Comparison of ENCODE assay signal across 16 mouse cellular contexts in the genomic region with DNA sequence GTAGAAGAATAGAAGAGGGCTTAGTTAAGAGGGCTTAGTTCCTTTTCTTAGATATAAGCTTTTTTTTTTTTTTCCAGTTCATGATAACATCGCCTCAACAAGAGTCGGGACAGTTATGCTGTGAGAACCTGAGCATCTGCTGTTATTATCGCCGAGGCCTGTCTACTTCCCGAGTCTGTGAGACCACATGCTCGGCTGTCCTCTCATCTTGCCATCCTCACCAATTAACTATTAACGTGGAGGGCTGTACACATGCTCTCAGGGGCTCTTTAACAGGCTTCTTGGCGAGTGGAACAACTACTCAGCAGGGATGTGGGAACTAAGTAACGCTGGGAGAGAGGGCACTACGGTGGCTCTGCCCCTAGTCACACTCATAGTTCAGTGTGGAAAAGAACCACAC.
A peak's percentile ranks its signal among the peaks of the same experiment; 100 is the strongest.
DNase-seq lines count a peak whose midpoint lies in the region; ATAC-seq lines count a peak whose summit lies in the region.
"Had no signal": no experiment of that assay in that cellular context is flagged by ENCODE, and none has a peak within 500 bp of the region (broad histone marks: within the 10 kb centered on the region; RNA-seq: fewer than 3 reads in every experiment).

No protein-coding gene starts in this region.

- DNase-seq in kidney, postnatal 14 days = peak; percentile 9
- no peak for DNase-seq in kidney, adult 8-10 months
- DNase-seq in Muller cell, postnatal 12 days (ENCODE audit: inconsistent ontology term) = peak; percentile 55
- DNase-seq in cerebellum, adult 8-10 months = peak; percentile 48
- DNase-seq in right cerebral cortex, adult 18-20 months = no peak
- no peak for DNase-seq in gastrocnemius, postnatal 14 days
- DNase-seq: adrenal gland, adult 8-10 months; gastrocnemius, adult 2 months; liver, postnatal 0 days; thymus, postnatal 25 days had no signal

- no peaks in the 10 kb centered on the region for H3K36me3 ChIP-seq in forebrain, embryonic 16.5 days (ENCODE audit: control insufficient read depth, insufficient read depth)
- H3K36me3 ChIP-seq: heart, embryonic 13.5 days; limb, embryonic 12.5 days; neural tube, embryonic 12.5 days had no signal

- no peak overlapping the region for H3K9ac ChIP-seq in forebrain, embryonic 16.5 days (replicated peaks; ENCODE audit: low read depth, low read length)
- H3K9ac ChIP-seq: heart, embryonic 13.5 days; limb, embryonic 12.5 days; liver, postnatal 0 days; neural tube, embryonic 12.5 days had no signal

- peak; percentile 53 for ATAC-seq in forebrain, embryonic 16.5 days
- ATAC-seq in monocyte, adult 5-6 weeks (replicated peaks; ENCODE audit: insufficient number of reproducible peaks, low FRiP score, low TSS enrichment, poor library complexity, severe bottlenecking) = no peak
- ATAC-seq: liver, postnatal 0 days had no signal

- no peaks in the 10 kb centered on the region for H3K27me3 ChIP-seq in forebrain, embryonic 16.5 days (replicated peaks; ENCODE audit: control insufficient read depth, insufficient read depth, low read length)
- H3K27me3 ChIP-seq: heart, embryonic 13.5 days; limb, embryonic 12.5 days; neural tube, embryonic 12.5 days had no signal

- peak overlapping the region; percentile 25 for H3K4me2 ChIP-seq in forebrain, embryonic 16.5 days (ENCODE audit: low read length)
- H3K4me2 ChIP-seq: heart, embryonic 13.5 days; limb, embryonic 12.5 days; neural tube, embryonic 12.5 days had no signal

- peaks cover 9% of the 10 kb centered on the region for H3K4me1 ChIP-seq in forebrain, embryonic 16.5 days (replicated peaks; ENCODE audit: control insufficient read depth, insufficient read depth, low read length)
- H3K4me1 ChIP-seq: heart, embryonic 13.5 days; limb, embryonic 12.5 days; neural tube, embryonic 12.5 days had no signal

- H3K4me3 ChIP-seq in forebrain, embryonic 16.5 days (replicated peaks; ENCODE audit: low read length) = no peak overlapping the region
- H3K4me3 ChIP-seq: gastrocnemius, adult 2 months; heart, embryonic 13.5 days; limb, embryonic 12.5 days; neural tube, embryonic 12.5 days had no signal

- intact Hi-C loops in gastrocnemius, postnatal 14 days (cut with DNase I; ENCODE audit: low total_unique reads) = no loop called here

- no peaks in the 10 kb centered on the region for H3K9me3 ChIP-seq in forebrain, embryonic 16.5 days (ENCODE audit: control insufficient read depth, low read length)
- H3K9me3 ChIP-seq: heart, embryonic 13.5 days; limb, embryonic 12.5 days; neural tube, embryonic 12.5 days had no signal

- no peak overlapping the region for H3K27ac ChIP-seq in forebrain, embryonic 16.5 days (ENCODE audit: low read length)
- H3K27ac ChIP-seq: gastrocnemius, adult 2 months; heart, embryonic 13.5 days; limb, embryonic 12.5 days; macrophage; neural tube, embryonic 12.5 days had no signal

- WGBS in forebrain, embryonic 16.5 days = 16% methylated on average over 10 of the region's 10 CpGs

Comparison
In these comparisons a context has a peak if more than half of its experiments do, and no peak if none do; other contexts are left out.
1. DNase-seq: peak in kidney, postnatal 14 days (single experiment), Muller cell, postnatal 12 days (single experiment) and cerebellum, adult 8-10 months (single experiment); none in kidney, adult 8-10 months (0 of 2), right cerebral cortex, adult 18-20 months (single experiment) and gastrocnemius, postnatal 14 days (single experiment).